Mouse (Mus musculus): ENCODE measurements around the gene 6430548M08Rik. TPM values are rescaled to one million over a fixed set of nuclear protein-coding genes. Genes with fewer than 3 reads are reported as not detected.
A peak's percentile ranks its signal among the peaks of the same experiment; 100 is the strongest.

6430548M08Rik gene
- total and polyA plus RNA-seq, 3 experiments: 6.4 to 20.0 (median 16.1) TPM

DNA sequence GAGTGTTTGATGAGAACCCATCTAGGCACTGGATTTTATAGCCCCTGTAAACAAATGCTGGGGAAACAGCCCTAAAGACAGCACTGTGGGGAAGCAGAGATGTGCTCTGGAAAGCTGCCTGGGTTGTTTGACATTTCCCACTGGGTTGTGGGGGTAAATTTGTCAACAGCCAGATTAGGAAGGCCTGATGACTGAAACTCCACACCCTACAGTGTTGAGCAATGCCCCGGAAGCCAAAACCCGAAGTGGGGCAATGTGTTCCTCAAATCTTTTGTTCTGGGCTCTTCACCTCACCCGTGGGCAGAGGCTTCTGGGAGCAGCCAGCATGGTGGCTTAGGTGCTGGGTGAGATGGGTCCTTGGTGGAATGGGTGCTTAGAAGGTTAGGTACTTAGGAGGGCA lies 4.8 kb upstream of the 6430548M08Rik start:
- Histone ChIP-seq H3K27me3 (ENCODE audit: control insufficient read depth, insufficient read depth, low read length) (no peaks in the 10 kb centered on the region), H3K4me1 (ENCODE audit: control insufficient read depth, insufficient read depth, low read length) (peaks cover 10% of the 10 kb centered on the region), H3K36me3 (ENCODE audit: control insufficient read depth, insufficient read depth, low read length) (peaks cover 5% of the 10 kb centered on the region), H3K27ac (no peak overlapping the region), H3K4me3 (no peak overlapping the region), H3K9ac (ENCODE audit: low read depth, low read length) (no peak overlapping the region), H3K79me2 (replicated peaks; ENCODE audit: control insufficient read depth, insufficient read depth, low read length) (no peaks in the 10 kb centered on the region)
- TF ChIP-seq CTCF (IDR thresholded peaks at IDR 0.05): no peak
- TF ChIP-seq EP300 (IDR thresholded peaks at IDR 0.05; ENCODE audit: insufficient read depth, low read depth, low read length): no peak
- TF ChIP-seq POLR2A (IDR thresholded peaks at IDR 0.05; ENCODE audit: insufficient read depth, low read depth, low read length): no peak
- intact Hi-C loops (cut with DNase I): no loop called here
- WGBS: 36% methylated on average over 3 of the region's 3 CpGs
- peak in 1 of 2 experiments; percentile 71 for DNase-seq

DNA sequence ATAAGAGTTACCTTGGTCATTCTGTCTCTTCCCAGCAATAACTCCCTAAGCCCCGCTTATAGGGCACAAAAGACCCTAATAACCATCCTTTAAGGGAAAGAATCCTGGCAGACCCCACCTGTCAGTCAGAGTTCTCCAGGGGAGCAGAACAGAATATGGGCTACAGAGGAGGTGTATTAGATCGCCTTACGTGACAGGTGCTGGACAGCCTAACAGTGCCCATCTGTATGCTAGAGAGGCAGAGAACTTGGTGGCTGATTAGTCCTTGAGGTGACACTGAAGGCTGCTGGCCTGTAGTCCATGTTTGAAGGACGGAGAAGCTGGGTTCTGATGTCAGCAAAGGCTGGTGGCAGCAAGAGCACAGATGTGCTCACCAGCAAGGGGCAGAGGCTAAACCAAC lies 3.0 kb upstream of the 6430548M08Rik start:
- no peaks in the 10 kb centered on the region for H3K36me3 ChIP-seq (ENCODE audit: control insufficient read depth, insufficient read depth, low read length)
- DNase-seq: no peak
- H3K4me1 ChIP-seq (ENCODE audit: control insufficient read depth, insufficient read depth, low read length): peaks cover 4% of the 10 kb centered on the region
- no peaks in the 10 kb centered on the region for H3K27me3 ChIP-seq (ENCODE audit: control insufficient read depth, insufficient read depth, low read length)
- H3K9ac ChIP-seq (ENCODE audit: low read depth, low read length): no peak overlapping the region
- no peak overlapping the region for H3K27ac ChIP-seq
- H3K79me2 ChIP-seq (replicated peaks; ENCODE audit: control insufficient read depth, insufficient read depth, low read length): no peaks in the 10 kb centered on the region
- no peak for TF ChIP-seq CTCF (IDR thresholded peaks at IDR 0.05)
- TF ChIP-seq EP300 (IDR thresholded peaks at IDR 0.05; ENCODE audit: insufficient read depth, low read depth, low read length): no peak
- no peak for TF ChIP-seq POLR2A (IDR thresholded peaks at IDR 0.05; ENCODE audit: insufficient read depth, low read depth, low read length)
- no peak overlapping the region for H3K4me3 ChIP-seq
- 94% methylated on average over 4 of the region's 4 CpGs for WGBS
- intact Hi-C loops (cut with DNase I): no loop called here

DNA sequence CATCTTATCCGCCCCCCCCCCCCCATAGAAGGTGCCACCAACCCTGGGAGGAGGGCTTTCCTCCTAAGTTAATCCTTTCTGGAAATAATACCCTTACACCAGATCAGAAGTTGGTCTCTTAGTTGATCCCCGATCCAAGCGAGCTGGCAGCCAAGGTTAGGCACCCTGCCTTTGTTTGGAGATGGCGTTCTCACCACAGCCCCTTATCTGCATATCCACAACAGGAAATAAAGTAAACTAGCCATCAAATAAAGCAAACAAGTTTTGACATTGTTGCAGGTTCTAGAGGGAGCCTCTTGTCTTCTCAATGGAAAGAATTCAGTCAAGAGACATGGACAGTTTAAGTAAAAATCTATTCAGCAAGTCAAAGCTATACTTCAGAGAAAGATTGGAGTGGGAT lies 2.6 kb upstream of the 6430548M08Rik start:
- no peaks in the 10 kb centered on the region for H3K36me3 ChIP-seq (ENCODE audit: control insufficient read depth, insufficient read depth, low read length)
- WGBS: 75% methylated on average over 4 of the region's 4 CpGs
- no peak for DNase-seq
- TF ChIP-seq EP300 (IDR thresholded peaks at IDR 0.05; ENCODE audit: insufficient read depth, low read depth, low read length): no peak
- TF ChIP-seq POLR2A (IDR thresholded peaks at IDR 0.05; ENCODE audit: insufficient read depth, low read depth, low read length): no peak
- TF ChIP-seq CTCF (IDR thresholded peaks at IDR 0.05): no peak
- no peak overlapping the region for H3K4me3 ChIP-seq
- intact Hi-C loops (cut with DNase I): no loop called here
- H3K27ac ChIP-seq: no peak overlapping the region
- H3K9ac ChIP-seq (ENCODE audit: low read depth, low read length): no peak overlapping the region
- no peaks in the 10 kb centered on the region for H3K27me3 ChIP-seq (ENCODE audit: control insufficient read depth, insufficient read depth, low read length)
- H3K79me2 ChIP-seq (replicated peaks; ENCODE audit: control insufficient read depth, insufficient read depth, low read length): no peaks in the 10 kb centered on the region
- peaks cover 5% of the 10 kb centered on the region for H3K4me1 ChIP-seq (ENCODE audit: control insufficient read depth, insufficient read depth, low read length)

DNA sequence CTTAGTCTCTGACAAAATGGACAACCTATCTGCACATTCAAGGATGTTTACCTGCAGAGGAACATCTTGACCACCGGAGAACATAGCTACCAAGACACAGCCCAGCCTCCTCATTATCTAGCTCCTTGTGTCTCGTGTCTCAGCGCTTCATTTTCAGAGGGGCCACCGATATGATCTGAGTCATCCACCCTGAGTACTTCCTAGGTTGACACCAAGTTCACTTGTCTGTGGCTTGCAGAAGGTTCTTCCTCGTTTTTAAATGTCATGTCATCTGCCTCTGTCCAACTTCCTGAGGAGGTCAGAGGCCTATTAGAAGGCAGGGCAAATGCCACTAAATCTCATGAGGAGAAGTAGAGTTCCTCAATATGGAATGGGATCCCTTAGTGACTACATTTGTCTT lies 1.4 kb upstream of the 6430548M08Rik start:
- DNase-seq: no peak
- peak overlapping the region; percentile 99 for H3K27ac ChIP-seq
- H3K4me1 ChIP-seq (ENCODE audit: control insufficient read depth, insufficient read depth, low read length): peaks cover 8% of the 10 kb centered on the region
- H3K4me3 ChIP-seq: no peak overlapping the region
- TF ChIP-seq EP300 (IDR thresholded peaks at IDR 0.05; ENCODE audit: insufficient read depth, low read depth, low read length): no peak
- H3K9ac ChIP-seq (ENCODE audit: low read depth, low read length): no peak overlapping the region
- no peaks in the 10 kb centered on the region for H3K79me2 ChIP-seq (replicated peaks; ENCODE audit: control insufficient read depth, insufficient read depth, low read length)
- intact Hi-C loops (cut with DNase I): no loop called here
- H3K36me3 ChIP-seq (ENCODE audit: control insufficient read depth, insufficient read depth, low read length): no peaks in the 10 kb centered on the region
- no peaks in the 10 kb centered on the region for H3K27me3 ChIP-seq (ENCODE audit: control insufficient read depth, insufficient read depth, low read length)
- WGBS: 61% methylated on average over 5 of the region's 5 CpGs

DNA sequence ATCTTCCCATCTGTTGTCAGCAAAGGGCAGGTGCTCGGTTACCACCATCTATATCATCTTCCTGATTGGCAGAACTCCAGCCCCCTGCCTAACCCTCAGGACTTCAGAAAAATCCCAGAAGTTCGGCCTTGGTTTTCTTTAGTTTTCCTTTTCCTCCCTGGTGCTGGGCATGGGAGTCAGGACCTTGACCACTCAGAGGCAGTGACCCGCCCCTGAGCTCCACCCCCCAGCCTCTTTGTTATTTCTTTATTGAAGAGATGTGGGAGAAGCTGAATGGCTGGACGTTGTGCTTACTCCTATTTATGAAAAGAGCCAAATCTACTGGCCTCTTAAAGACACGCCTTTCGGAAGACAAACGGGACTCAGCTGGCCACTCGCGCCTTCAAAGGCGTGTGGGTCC lies 646 bp upstream of the 6430548M08Rik start:
- Histone ChIP-seq H3K27ac (peak overlapping the region; percentile 99), H3K4me3 (peak overlapping the region; percentile 60), H3K27me3 (ENCODE audit: control insufficient read depth, insufficient read depth, low read length) (no peaks in the 10 kb centered on the region), H3K36me3 (ENCODE audit: control insufficient read depth, insufficient read depth, low read length) (no peaks in the 10 kb centered on the region), H3K79me2 (replicated peaks; ENCODE audit: control insufficient read depth, insufficient read depth, low read length) (no peaks in the 10 kb centered on the region), H3K9ac (ENCODE audit: low read depth, low read length) (peak overlapping the region; percentile 82), H3K4me1 (ENCODE audit: control insufficient read depth, insufficient read depth, low read length) (peaks cover 12% of the 10 kb centered on the region)
- intact Hi-C loops (cut with DNase I): no loop called here
- 2% methylated on average over 10 of the region's 10 CpGs for WGBS
- TF ChIP-seq CTCF (IDR thresholded peaks at IDR 0.05) (no peak), POLR2A (IDR thresholded peaks at IDR 0.05; ENCODE audit: insufficient read depth, low read depth, low read length) (no peak), EP300 (IDR thresholded peaks at IDR 0.05; ENCODE audit: insufficient read depth, low read depth, low read length) (0 out of 2 replicates have a peak, but pooled peaks have one; percentile 5)
- DNase-seq: no peak

DNA sequence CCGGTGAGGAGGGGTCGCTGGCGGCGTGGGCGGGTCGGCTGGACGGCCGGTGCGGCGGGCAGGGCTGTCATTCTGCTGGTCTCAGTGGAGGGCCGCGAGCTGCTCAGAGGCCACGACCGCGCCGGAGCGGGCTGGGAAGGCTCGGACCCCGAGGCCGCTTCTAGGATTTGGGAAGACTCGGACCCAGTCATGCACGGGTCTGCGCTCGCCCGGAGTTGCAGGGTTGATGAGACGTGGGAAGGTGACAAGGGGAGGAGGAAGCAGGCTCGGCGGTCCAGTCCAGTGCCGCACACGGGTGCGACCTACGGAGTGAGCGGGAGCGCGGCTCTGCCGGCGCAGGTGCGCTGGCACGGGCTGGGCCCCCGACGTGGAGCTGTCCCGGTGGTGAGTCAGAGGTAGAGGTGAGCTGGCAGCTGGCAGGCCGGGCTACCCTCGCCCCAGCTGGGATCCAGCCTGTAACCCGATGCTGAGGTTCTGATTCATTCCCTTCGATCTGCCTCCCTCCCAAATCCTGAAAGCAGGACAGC lies 426 bp downstream of the 6430548M08Rik start:
- Histone ChIP-seq H3K79me2 (replicated peaks; ENCODE audit: control insufficient read depth, insufficient read depth, low read length) (no peaks in the 10 kb centered on the region), H3K4me1 (ENCODE audit: control insufficient read depth, insufficient read depth, low read length) (peaks cover 18% of the 10 kb centered on the region), H3K36me3 (ENCODE audit: control insufficient read depth, insufficient read depth, low read length) (no peaks in the 10 kb centered on the region), H3K4me3 (peak overlapping the region; percentile 55), H3K27me3 (ENCODE audit: control insufficient read depth, insufficient read depth, low read length) (no peaks in the 10 kb centered on the region), H3K9ac (ENCODE audit: low read depth, low read length) (peak overlapping the region; percentile 93), H3K27ac (peak overlapping the region; percentile 64)
- no peak for DNase-seq
- TF ChIP-seq POLR2A (IDR thresholded peaks at IDR 0.05; ENCODE audit: insufficient read depth, low read depth, low read length) (no peak), CTCF (IDR thresholded peaks at IDR 0.05) (no peak), EP300 (IDR thresholded peaks at IDR 0.05; ENCODE audit: insufficient read depth, low read depth, low read length) (no peak)
- intact Hi-C loops (cut with DNase I): no loop called here
- 1% methylated on average over 46 of the region's 46 CpGs for WGBS

Data from heart, adult 2 months (tissue).